Mouse (Mus musculus) CD8-positive naive resting alpha-beta T cell, adult 2 months (primary cell): ENCODE data around the gene Sytl2.

Experiments used
- DNase-seq, 2 experiments: peaks; one replicate each; pipeline ENCODE4 v3.0.0; 2022; ENCODE audit warnings: low read depth in 2 of 2, low spot score in 2 of 2

The Sytl2 gene

GRCm38 (mm10) chr7:90308003-90308402 lies 6.0 kb downstream of the Sytl2 start:
- DNase-seq: no peak

DNA sequence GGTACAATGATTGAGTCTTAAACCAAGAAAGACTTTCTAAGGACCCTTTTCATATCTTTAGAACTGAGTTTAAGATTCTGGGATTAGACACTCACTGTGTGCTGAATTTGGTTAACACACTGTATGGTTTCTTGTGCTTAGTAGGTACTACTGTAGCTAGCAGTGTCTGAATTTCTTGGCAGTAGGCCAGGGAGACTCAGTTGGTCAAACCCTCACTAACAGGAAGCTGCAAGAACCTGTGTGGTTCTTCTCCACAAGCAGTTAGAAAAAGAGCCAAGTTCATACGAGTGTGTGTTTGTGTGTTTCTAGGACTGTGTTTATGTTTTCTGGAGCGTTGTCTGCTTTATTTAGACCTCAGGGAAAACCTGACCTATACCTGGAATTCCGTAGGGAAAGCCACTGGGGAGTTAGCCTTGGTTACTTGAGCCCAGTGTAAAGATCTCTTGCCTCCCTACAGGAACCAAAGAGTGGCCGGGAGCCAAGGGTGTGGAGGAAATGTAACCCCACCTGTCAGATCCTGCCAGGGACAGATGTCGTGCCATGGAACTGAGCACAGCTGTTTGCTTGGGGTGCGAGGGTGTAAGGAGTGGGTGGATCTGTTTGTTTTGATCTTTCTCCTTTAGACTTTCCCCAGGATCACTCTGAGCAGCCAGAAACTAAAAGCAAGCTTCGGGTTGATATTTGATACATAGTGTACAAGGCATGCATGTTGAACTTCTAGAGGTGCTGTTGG lies 10.3 kb downstream of the Sytl2 start:
- no peak for DNase-seq

DNA sequence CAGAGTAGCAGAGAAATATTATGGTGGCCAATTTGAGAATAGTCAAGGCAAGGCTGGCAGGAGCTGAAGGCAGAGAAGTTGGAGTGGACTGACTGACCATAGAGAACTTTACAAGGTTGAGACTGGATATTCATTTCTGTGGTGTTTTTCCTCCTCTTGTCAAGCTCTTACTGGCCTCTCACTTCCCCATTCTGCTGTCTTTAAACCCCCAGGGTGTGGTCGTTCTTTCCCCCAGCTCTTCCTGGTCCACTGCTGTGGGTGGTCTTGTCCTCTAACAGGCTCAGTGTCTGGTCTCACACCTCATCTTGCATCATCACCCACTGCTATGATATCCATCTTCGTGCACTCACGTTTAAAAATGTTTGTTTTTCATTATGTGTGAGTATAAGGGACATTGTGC lies 11.4 kb downstream of the Sytl2 start:
- DNase-seq: no peak

GRCm38 (mm10) chr7:90316823-90317222 lies 14.8 kb downstream of the Sytl2 start:
- DNase-seq: no peak

GRCm38 (mm10) chr7:90319446-90319845 lies 17.4 kb downstream of the Sytl2 start:
- no peak for DNase-seq

DNA sequence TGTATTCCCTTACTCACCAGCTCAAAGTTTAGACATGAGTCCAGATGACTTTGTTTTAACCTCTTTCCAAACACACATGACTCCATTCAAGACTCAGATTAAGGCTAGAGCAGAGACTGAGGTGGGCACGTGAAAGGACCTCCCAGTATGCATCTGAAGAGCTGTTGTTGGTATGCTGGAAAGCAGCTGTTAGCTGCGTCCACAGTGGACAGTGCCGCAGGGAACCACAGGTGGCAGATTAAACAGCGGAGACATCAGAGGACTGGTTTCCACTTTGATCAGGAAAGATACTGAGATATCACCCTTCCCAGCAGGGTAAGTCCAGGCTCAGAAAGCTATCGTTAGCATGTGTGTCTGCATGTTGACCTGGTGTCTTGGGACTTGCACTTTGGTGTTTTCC lies 18.1 kb downstream of the Sytl2 start:
- DNase-seq: no peak

DNA sequence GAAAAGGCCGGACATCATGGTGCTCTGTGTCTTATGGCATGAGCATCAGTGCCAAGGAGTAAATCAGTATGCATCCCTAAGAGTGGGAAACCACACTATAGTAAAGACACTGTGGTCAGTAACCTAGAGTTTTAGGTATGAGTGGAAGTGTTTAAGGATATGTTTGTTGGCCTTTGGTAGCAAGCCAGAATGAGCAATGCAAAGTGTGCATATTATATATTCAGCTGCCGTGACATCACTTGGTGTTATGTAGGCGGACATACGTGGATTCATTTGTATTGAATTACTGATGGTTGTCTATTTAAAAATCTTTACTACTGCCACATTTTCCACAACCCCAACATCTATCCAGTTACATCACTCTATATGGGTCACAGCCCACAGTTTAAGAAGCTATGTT lies 23.1 kb downstream of the Sytl2 start:
- no peak for DNase-seq

DNA sequence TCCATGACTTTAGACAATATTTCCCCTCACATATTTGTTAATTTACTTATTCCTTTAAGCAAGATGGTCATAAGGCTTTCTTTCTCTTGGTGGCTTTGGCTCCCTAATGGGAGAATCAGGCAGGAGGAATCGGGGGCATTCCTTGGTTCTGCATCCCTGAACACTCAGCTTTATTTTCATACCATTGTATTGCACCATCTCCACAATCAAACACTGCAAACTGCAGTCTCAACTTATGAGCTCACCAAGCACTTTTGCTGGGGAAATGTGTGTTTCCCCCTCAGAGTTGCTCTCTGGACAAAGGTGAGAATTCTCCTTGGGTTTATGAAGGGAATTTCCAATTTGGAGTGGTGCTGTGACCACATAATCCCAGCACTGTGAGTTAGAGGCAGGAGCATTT lies 28.1 kb downstream of the Sytl2 start:
- DNase-seq: no peak

DNA sequence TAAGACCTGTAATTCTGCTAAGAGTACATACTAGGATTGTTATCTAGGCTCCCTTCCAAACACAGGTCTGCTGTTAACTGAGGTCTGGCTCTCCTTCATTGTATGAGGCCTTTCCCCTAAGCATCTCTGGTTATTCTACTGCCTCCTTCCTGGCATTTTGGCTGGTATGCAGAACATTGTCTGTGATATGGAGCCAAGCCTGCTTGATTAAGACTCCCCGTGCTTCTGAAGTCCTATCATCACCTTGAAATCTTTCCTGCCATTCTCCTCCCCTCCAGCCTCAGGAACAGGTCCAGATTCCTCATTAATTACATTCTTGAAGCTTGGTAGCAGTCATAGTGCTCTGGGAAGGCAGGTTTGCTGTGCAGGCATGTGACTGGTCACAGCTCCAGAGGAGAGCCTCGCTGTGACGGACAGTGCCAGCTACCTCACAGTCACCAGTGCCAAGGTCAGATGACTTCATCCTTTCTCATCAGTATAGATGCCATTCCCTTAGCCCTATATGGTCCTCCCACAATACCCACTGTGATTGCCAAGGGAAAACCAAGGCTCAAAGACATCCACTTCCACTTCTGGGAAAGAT lies 30.5 kb downstream of the Sytl2 start:
- DNase-seq: no peak

DNA sequence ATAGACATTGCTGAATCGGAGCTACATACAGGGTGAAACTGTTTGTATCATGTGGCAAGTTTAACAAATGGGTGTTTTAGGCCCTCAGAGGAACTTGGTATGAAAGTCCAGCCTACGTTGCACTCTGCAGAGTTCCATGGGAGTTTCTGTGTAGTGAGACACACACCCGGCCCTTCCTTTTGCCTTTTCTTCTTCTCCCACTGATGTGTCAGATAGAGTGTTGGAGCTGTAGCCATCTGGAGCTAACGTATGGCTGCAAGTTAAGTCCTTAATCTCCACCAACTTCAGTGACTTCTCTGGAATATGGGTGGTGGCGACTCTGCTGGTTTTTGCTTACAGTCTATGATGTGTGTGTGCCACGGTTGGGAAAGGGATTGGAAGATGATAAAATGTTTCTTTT lies 32.3 kb downstream of the Sytl2 start:
- DNase-seq: no peak

- no peak for DNase-seq
Measured at GRCm38 (mm10) chr7:90334831-90335230, 32.8 kb downstream of the Sytl2 start.

DNA sequence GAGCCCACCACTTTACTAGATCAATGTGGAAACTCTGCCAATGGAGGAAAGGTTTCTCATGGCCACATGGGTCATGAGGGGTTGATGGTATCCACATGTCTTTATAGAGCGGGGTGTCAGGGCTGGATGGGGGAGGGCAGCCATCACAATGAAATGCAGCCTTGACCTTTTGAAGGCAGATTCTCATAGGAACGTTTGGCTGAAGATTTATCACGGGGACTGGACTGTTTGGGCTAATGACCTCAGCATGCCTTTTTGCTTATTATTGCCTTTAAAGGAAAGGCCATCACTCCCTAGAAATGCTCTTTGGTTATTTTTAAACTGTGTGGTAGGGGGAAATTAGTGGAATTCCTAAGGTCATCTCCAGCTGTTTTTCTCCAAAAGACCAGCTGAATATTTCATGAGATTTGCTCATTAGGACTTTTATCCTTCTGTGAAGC lies 33.7 kb downstream of the Sytl2 start:
- DNase-seq: no peak

DNA sequence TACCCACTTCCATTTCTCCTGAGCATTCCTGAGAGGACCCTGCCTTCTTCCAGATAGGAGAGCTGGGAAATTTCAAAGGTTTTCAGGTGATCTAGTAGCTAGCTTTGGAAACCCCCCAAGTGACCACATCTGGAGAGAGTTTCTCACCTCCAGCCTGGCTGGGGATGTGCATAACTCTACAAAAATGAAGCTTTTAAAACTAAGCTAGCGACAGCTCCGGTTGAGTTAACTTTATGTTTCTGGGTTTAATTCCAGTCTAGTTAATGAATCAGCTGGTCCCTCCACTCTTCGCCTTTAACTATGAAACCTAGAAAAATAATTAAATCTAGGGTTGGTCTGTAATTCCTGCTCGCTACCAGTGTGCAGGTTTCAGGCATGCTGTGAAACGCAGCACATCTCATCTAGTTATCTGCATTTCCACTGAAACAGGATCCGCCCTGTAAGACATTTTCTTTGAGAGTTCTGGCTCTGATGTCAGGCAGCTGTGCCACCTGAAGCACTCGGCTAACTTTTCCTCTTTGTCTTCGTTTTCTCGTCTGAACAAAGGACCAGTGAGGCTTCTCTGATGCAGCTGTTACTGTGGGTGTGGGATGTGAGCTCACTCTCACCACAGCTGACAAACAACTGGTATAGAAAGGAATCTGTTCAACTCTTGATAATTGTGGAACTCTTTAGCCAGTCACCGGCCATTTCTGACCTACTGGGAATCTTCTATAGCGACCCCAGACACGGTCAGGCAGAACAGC lies 39.3 kb downstream of the Sytl2 start:
- DNase-seq: no peak

- peak; percentile 30 to 53 for DNase-seq
Measured at GRCm38 (mm10) chr7:90344903-90345302, 42.9 kb downstream of the Sytl2 start.

DNA sequence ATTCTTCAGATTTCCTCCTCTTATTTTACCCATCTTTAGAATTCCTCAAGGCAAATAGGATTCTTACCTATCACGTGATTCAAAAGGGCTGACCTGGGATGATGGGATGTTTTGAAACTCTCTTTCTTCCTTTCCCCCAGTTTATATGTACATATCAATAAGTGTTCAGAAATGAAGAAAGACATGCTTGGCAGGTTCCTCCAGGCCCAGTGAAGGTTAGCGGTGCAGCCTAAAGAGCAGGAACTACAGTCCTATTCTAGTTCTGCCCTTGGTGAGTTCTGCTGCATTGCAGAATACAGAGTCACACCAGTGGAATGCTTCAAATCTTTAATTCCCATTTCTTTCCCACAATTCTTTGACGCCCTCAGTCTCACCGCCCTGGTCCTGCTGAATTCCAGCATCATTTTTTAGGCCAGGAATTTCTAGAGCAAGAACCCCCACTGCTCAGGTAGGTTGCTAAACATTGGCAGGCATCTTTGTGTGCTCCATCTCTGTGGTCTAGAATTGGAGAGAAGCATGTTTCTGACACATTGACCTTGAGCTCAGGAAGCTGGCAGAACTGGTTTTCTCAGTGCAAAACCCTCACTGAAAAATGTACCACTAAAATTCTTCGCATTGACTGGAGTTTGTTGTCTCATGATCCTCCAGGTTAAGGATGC lies 45.9 kb downstream of the Sytl2 start:
- no peak for DNase-seq

- peak in 1 of 2 experiments; percentile 11 for DNase-seq
Measured at GRCm38 (mm10) chr7:90349014-90349413, 47.0 kb downstream of the Sytl2 start.

DNA sequence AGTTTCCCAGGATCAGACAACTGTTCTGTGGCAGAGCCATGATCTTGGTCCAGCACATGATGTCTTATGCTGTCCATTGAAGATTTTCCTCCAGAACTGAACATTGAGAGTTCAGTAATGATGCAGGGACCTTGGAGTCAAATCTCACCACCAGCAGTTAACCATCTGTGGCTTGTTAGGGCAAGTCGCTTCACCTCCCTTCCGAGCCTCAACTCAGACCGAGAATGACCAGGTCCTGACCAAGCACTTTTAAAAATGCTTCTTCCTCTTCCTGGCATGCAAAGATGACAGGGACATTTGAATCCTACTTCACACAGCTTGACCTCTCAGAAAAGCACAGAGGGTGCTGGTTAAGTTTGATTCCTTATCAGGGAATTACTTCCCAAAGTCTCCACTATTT lies 50.1 kb downstream of the Sytl2 start:
- DNase-seq: no peak

DNA sequence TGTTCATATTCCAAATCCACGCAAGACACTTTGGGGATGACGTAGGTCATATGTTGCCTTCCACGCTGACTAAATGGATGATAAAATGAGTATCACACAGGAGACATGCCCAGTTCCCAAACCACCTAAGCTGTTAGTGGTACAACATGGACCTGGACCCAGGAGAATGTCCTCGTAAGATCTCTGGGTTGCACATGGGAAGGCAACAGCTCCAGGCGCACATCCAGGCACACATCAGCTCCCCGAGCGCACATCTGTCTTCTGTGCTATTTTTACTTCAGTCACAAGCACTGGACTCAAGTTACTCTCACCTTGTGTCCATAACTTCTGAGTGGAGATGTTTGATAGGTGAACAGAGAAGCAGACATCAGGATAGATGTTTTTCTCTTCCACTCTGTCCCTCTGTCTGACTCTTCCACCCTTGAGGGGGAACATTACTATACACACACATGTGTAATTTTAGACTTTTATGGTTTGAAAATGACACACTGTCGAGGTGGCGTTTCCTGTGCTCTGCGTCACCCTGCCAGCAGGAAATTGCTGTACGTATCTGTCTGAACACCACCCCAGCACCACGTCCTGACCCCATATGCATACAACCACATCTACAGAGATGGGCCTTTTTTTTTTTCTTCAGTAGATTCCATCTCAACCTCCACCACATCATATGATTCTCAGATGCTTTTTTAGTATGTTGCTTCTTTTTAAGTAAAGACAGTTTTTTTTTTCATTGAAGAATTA lies 51.6 kb downstream of the Sytl2 start:
- DNase-seq: peak; percentile 74 to 78

- DNase-seq: no peak
Measured at GRCm38 (mm10) chr7:90354229-90354604, 52.2 kb downstream of the Sytl2 start.

DNA sequence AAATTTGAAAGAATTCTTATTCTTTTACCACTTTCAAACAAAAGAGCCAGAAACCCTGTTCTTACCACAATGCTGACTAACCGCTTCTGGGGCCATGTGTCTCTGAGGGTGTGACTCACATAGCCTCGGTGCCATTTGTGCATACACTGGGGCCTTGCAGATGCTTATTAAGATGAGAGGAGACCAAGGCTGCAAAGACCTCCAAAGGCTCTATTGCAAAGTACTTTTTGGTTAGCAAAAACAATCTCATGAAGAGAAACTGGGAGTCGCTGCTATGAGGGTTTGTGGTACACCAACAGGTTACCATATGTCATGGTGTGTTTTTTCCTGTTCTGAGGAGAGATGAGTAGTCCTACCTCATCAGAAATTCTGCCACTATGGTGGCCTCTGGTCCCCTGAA lies 53.4 kb downstream of the Sytl2 start:
- DNase-seq: peak; percentile 44 to 56

- no peak for DNase-seq
Measured at GRCm38 (mm10) chr7:90355995-90356394, 53.9 kb downstream of the Sytl2 start.
